Mouse (Mus musculus) gastrocnemius, postnatal 25 days (tissue): ENCODE results near the gene Olfr136. TPM values are rescaled to one million over a fixed set of nuclear protein-coding genes. Genes with fewer than 3 reads are reported as not detected.

ENCODE experiments used
- DNase-seq: peaks from one replicate; pipeline ENCODE4 v3.0.0; 2022
- long read RNA-seq, 2 experiments: library from polyadenylated mRNA; stranded (forward); transcript quantifications; one replicate each; pipeline ENCODE4 v2.0.0; 2021
- total RNA-seq, 2 experiments: library from RNA; stranded (reverse); gene quantifications; 1 replicate in 1 of 2; 2 replicates in 1 of 2; pipeline ENCODE4 v1.2.3; 2021

The Olfr136 gene
- total RNA-seq = not detected
- long read RNA-seq, experiment 1 = 0 reads
- long read RNA-seq, experiment 2 = 0 reads

DNA sequence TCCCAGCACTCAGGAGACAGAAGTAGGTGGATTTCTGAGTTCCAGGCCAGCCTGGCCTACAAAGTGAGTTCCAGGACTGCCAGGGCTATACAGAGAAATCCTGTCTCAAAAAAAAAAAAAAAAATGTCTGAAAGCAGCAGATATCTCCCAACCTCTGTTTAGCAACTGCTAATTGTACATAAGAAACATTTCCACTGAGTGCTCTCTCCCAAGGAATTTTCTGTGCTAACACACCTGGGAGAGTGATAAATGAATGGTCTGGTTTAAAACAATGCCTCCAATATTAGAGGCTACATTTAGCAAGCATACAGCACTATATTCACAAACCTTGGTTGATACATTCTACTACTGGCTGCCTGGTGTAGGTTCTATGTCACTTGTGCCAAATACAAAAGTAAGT, at the start of gene Olfr136:
Gene Olfr136, plus strand, starts transcription at position 301 of the 400 bp plus-strand sequence.
- DNase-seq = no peak

DNA sequence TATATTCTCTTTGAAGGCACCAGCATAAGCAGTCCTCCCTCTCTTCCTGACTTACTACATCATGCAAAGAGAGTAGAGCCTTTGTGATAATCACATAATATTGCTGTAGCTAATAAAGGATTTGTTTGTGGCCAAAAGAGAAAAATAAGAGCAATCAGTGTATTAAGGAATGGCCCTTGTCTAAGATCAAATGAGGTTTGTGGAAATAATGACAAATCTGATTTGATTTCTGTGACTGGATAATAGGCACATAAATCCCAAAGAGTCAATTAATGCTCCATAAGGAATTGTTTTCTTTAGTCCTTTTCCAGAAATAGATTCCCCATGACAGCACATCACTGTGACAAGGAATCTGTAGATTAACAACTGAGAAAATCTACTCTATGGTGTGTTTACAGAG, 22.2 kb upstream of the Olfr136 start, which contains the start of gene Olfr137:
Gene Olfr137, minus strand, starts transcription at position 101 of the 400 bp plus-strand sequence.
- DNase-seq = no peak

Other genes starting within 250 kb of the Olfr136 start
- not detected for gene Olfr131, start 241.1 kb upstream of the Olfr136 start, total RNA-seq
- not detected for gene Olfr132, start 195.3 kb upstream of the Olfr136 start, total RNA-seq
- gene Olfr133, start 184.6 kb upstream of the Olfr136 start, total RNA-seq = not detected
- not detected for gene Olfr134, start 158.4 kb upstream of the Olfr136 start, total RNA-seq
- not detected for gene Olfr135, start 125.5 kb upstream of the Olfr136 start, total RNA-seq
- gene Olfr138, start 68.8 kb upstream of the Olfr136 start, total RNA-seq = not detected
- not detected for gene Olfr137, start 22.3 kb upstream of the Olfr136 start, total RNA-seq
- gene Esp36, start 90.4 kb downstream of the Olfr136 start, total RNA-seq = not detected
- gene Esp34, start 224.4 kb downstream of the Olfr136 start, total RNA-seq = not detected